15 mouse cellular contexts compared by ENCODE assay signal in the genomic region with DNA sequence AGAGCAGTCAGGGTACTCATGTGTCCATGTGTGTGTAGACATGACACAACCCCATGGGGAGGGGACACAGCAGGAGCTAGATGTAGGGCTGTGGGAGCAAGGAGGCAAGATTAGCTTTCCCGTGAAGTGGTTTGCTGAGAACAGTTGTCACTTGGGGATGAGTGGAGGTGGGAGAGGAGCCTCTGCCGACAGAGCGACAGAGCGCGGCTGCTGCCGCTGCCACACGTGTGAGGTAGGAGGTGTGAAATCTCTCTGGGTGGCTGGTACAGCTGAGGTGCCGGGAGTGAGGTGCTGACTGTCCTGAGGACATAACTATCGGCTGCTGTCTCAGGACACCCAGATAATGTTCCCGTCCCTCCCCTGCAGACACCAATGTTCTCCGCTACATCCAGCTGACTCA. TPM values are rescaled to one million over a fixed set of nuclear protein-coding genes. Genes with fewer than 3 reads are reported as not detected.
DNase-seq lines count a peak whose midpoint lies in the region; ATAC-seq lines count a peak whose summit lies in the region.
"Had no signal": no experiment of that assay in that cellular context is flagged by ENCODE, and none has a peak within 500 bp of the region (broad histone marks: within the 10 kb centered on the region; RNA-seq: fewer than 3 reads in every experiment).

No protein-coding gene starts in this region.

- no peaks in the 10 kb centered on the region for H3K9me3 ChIP-seq in forebrain, embryonic 13.5 days (replicated peaks)
- no peaks in the 10 kb centered on the region for H3K9me3 ChIP-seq in forebrain, embryonic 11.5 days (ENCODE audit: control insufficient read depth, low read length)
- H3K9me3 ChIP-seq in midbrain, embryonic 15.5 days, result no peaks in the 10 kb centered on the region
- H3K9me3 ChIP-seq in midbrain, embryonic 13.5 days, result no peaks in the 10 kb centered on the region
- H3K9me3 ChIP-seq in neural tube, embryonic 15.5 days (replicated peaks), result no peaks in the 10 kb centered on the region
- no peaks in the 10 kb centered on the region for H3K9me3 ChIP-seq in liver, embryonic 12.5 days (replicated peaks)
- H3K9me3 ChIP-seq in heart, embryonic 12.5 days (replicated peaks), result no peaks in the 10 kb centered on the region
- H3K9me3 ChIP-seq: limb, embryonic 15.5 days had no signal

- no peak for DNase-seq in forebrain, embryonic 11.5 days (ENCODE audit: low spot score)
- peak; percentile 40 to 55 for DNase-seq in frontal cortex, postnatal 14 days (ENCODE audit: low spot score in 2 of 2)
- DNase-seq: cerebellum, adult 18-20 months; lung, adult 2 months; thymus, postnatal 36 days had no signal

- H3K27ac ChIP-seq in forebrain, embryonic 13.5 days, result 0 out of 2 replicates have a peak overlapping the region, but pooled peaks have one; percentile 8
- H3K27ac ChIP-seq in forebrain, embryonic 11.5 days (ENCODE audit: low read depth, low read length), result no peak overlapping the region
- H3K27ac ChIP-seq in midbrain, embryonic 15.5 days, result no peak overlapping the region
- H3K27ac ChIP-seq in midbrain, embryonic 13.5 days, result no peak overlapping the region
- 0 out of 2 replicates have a peak overlapping the region, but pooled peaks have one; percentile 3 for H3K27ac ChIP-seq in neural tube, embryonic 15.5 days (replicated peaks)
- H3K27ac ChIP-seq in liver, embryonic 12.5 days, result no peak overlapping the region
- no peak overlapping the region for H3K27ac ChIP-seq in heart, embryonic 12.5 days (ENCODE audit: poor library complexity, severe bottlenecking)
- H3K27ac ChIP-seq: limb, embryonic 15.5 days; stomach, postnatal 0 days had no signal

- H3K4me1 ChIP-seq in forebrain, embryonic 13.5 days, result peaks cover 32% of the 10 kb centered on the region
- H3K4me1 ChIP-seq in forebrain, embryonic 11.5 days (replicated peaks; ENCODE audit: control insufficient read depth, insufficient read depth, low read length), result no peaks in the 10 kb centered on the region
- peaks cover 27% of the 10 kb centered on the region for H3K4me1 ChIP-seq in midbrain, embryonic 15.5 days
- peaks cover 31% of the 10 kb centered on the region for H3K4me1 ChIP-seq in midbrain, embryonic 13.5 days (replicated peaks)
- H3K4me1 ChIP-seq in neural tube, embryonic 15.5 days, result peaks cover 37% of the 10 kb centered on the region
- H3K4me1 ChIP-seq in liver, embryonic 12.5 days, result peaks cover 30% of the 10 kb centered on the region
- H3K4me1 ChIP-seq in heart, embryonic 12.5 days (replicated peaks), result peaks cover 11% of the 10 kb centered on the region

- peak overlapping the region; percentile 87 for H3K4me2 ChIP-seq in forebrain, embryonic 13.5 days
- no peak overlapping the region for H3K4me2 ChIP-seq in forebrain, embryonic 11.5 days (ENCODE audit: low read depth, low read length, severe bottlenecking)
- H3K4me2 ChIP-seq in midbrain, embryonic 15.5 days, result 0 out of 2 replicates have a peak overlapping the region, but pooled peaks have one; percentile 77
- no peak overlapping the region for H3K4me2 ChIP-seq in midbrain, embryonic 13.5 days (replicated peaks)
- peak overlapping the region; percentile 62 for H3K4me2 ChIP-seq in neural tube, embryonic 15.5 days
- no peak overlapping the region for H3K4me2 ChIP-seq in liver, embryonic 12.5 days
- H3K4me2 ChIP-seq in heart, embryonic 12.5 days, result no peak overlapping the region
- H3K4me2 ChIP-seq: heart, embryonic 11.5 days; limb, embryonic 15.5 days had no signal

- H3K4me3 ChIP-seq in forebrain, embryonic 13.5 days, result no peak overlapping the region
- H3K4me3 ChIP-seq in forebrain, embryonic 11.5 days (ENCODE audit: low read depth, low read length), result no peak overlapping the region
- no peak overlapping the region for H3K4me3 ChIP-seq in midbrain, embryonic 15.5 days
- H3K4me3 ChIP-seq in midbrain, embryonic 13.5 days (replicated peaks), result no peak overlapping the region
- peak overlapping the region; percentile 1; the same call in 1 of the 2 replicates for H3K4me3 ChIP-seq in neural tube, embryonic 15.5 days (replicated peaks)
- no peak overlapping the region for H3K4me3 ChIP-seq in liver, embryonic 12.5 days
- H3K4me3 ChIP-seq in heart, embryonic 12.5 days, result no peak overlapping the region
- H3K4me3 ChIP-seq: limb, embryonic 15.5 days had no signal

- H3K27me3 ChIP-seq in forebrain, embryonic 13.5 days, result peaks cover 26% of the 10 kb centered on the region
- peaks cover 23% of the 10 kb centered on the region for H3K27me3 ChIP-seq in forebrain, embryonic 11.5 days (ENCODE audit: control insufficient read depth, insufficient read depth, low read length)
- H3K27me3 ChIP-seq in midbrain, embryonic 15.5 days (replicated peaks), result no peaks in the 10 kb centered on the region; the same call in 1 of the 2 replicates
- H3K27me3 ChIP-seq in midbrain, embryonic 13.5 days, result peaks cover 42% of the 10 kb centered on the region
- H3K27me3 ChIP-seq in neural tube, embryonic 15.5 days (replicated peaks), result peaks cover 9% of the 10 kb centered on the region; the same call in 1 of the 2 replicates
- peaks cover 87% of the 10 kb centered on the region for H3K27me3 ChIP-seq in liver, embryonic 12.5 days (replicated peaks)
- H3K27me3 ChIP-seq in heart, embryonic 12.5 days (replicated peaks), result peaks cover 93% of the 10 kb centered on the region

- H3K36me3 ChIP-seq in forebrain, embryonic 13.5 days (ENCODE audit: poor library complexity, severe bottlenecking), result peaks cover 53% of the 10 kb centered on the region
- no peaks in the 10 kb centered on the region for H3K36me3 ChIP-seq in forebrain, embryonic 11.5 days (ENCODE audit: control insufficient read depth, insufficient read depth, low read length)
- H3K36me3 ChIP-seq in midbrain, embryonic 15.5 days (replicated peaks), result peaks cover 7% of the 10 kb centered on the region
- H3K36me3 ChIP-seq in midbrain, embryonic 13.5 days, result peaks cover 50% of the 10 kb centered on the region
- H3K36me3 ChIP-seq in neural tube, embryonic 15.5 days, result peaks cover 46% of the 10 kb centered on the region
- H3K36me3 ChIP-seq in liver, embryonic 12.5 days, result no peaks in the 10 kb centered on the region
- peaks cover 7% of the 10 kb centered on the region; the same call in 1 of the 2 replicates for H3K36me3 ChIP-seq in heart, embryonic 12.5 days

- WGBS in forebrain, embryonic 13.5 days, result 85% methylated on average over 11 of the region's 11 CpGs
- 85% methylated on average over 11 of the region's 11 CpGs for WGBS in forebrain, embryonic 11.5 days
- 78% methylated on average over 11 of the region's 11 CpGs for WGBS in midbrain, embryonic 15.5 days
- 81% methylated on average over 11 of the region's 11 CpGs for WGBS in midbrain, embryonic 13.5 days
- 61% methylated on average over 11 of the region's 11 CpGs for WGBS in neural tube, embryonic 15.5 days
- WGBS in liver, embryonic 12.5 days (ENCODE audit: insufficient replicate concordance), result 35% methylated on average over 11 of the region's 11 CpGs
- 18% methylated on average over 11 of the region's 11 CpGs for WGBS in heart, embryonic 12.5 days

- ATAC-seq in forebrain, embryonic 13.5 days, result no peak
- no peak for ATAC-seq in forebrain, embryonic 11.5 days (replicated peaks; ENCODE audit: low FRiP score)
- no peak for ATAC-seq in midbrain, embryonic 15.5 days (replicated peaks)
- ATAC-seq in midbrain, embryonic 13.5 days, result no peak
- ATAC-seq in neural tube, embryonic 15.5 days (ENCODE audit: low FRiP score), result no peak
- no peak for ATAC-seq in liver, embryonic 12.5 days
- ATAC-seq in heart, embryonic 12.5 days (ENCODE audit: insufficient number of reproducible peaks, low FRiP score), result no peak
- ATAC-seq: Patski had no signal

- H3K9ac ChIP-seq in forebrain, embryonic 13.5 days, result no peak overlapping the region; the same call in 1 of the 2 replicates
- no peak overlapping the region for H3K9ac ChIP-seq in forebrain, embryonic 11.5 days (ENCODE audit: low read length)
- peak overlapping the region; percentile 23; the same call in 1 of the 2 replicates for H3K9ac ChIP-seq in midbrain, embryonic 15.5 days
- no peak overlapping the region; the same call in 1 of the 2 replicates for H3K9ac ChIP-seq in midbrain, embryonic 13.5 days (replicated peaks)
- no peak overlapping the region for H3K9ac ChIP-seq in neural tube, embryonic 15.5 days (replicated peaks)
- H3K9ac ChIP-seq in liver, embryonic 12.5 days, result no peak overlapping the region
- no peak overlapping the region for H3K9ac ChIP-seq in heart, embryonic 12.5 days
- H3K9ac ChIP-seq: limb, embryonic 15.5 days had no signal

RNA-seq across cellular contexts. Expression of gene Ttc9b, which starts 1.8 kb away (rescaled TPM):
- 37.3 and 42.7 TPM in 2 replicates for polyA plus RNA-seq in forebrain, embryonic 13.5 days (2015; fragmentation: Nextera tagmentation; extraction: Ambion mirVana)
- polyA plus RNA-seq in forebrain, embryonic 11.5 days (2014; fragmentation: Nextera tagmentation; extraction: Ambion mirVana), result 12.6 and 13.9 TPM in 2 replicates
- 71.9 and 74.4 TPM in 2 replicates for polyA plus RNA-seq in midbrain, embryonic 15.5 days (2015; fragmentation: Nextera tagmentation; extraction: Ambion mirVana)
- polyA plus RNA-seq in midbrain, embryonic 13.5 days (2015; fragmentation: Nextera tagmentation; extraction: Ambion mirVana), result 37.0 and 40.5 TPM in 2 replicates
- 78.0 and 99.5 TPM in 2 replicates for polyA plus RNA-seq in neural tube, embryonic 15.5 days (2015; fragmentation: Nextera tagmentation; extraction: Ambion mirVana)
- polyA plus RNA-seq in liver, embryonic 12.5 days (2016; fragmentation: Nextera tagmentation; extraction: Ambion mirVana), result not detected in 2 replicates
- 0.09 TPM in 1 of 2 replicates, not detected in the other for polyA plus RNA-seq in heart, embryonic 12.5 days (2016; fragmentation: Nextera tagmentation; extraction: Ambion mirVana)
- polyA plus RNA-seq: heart, embryonic 11.5 days; lung, adult 2 months had no signal

RNA-seq across cellular contexts. Expression of gene Map3k10, which starts 18.9 kb away (rescaled TPM):
- polyA plus RNA-seq in forebrain, embryonic 13.5 days (2015; fragmentation: Nextera tagmentation; extraction: Ambion mirVana), result 9.0 TPM in 2 replicates
- polyA plus RNA-seq in forebrain, embryonic 11.5 days (2014; fragmentation: Nextera tagmentation; extraction: Ambion mirVana), result 10.3 and 12.5 TPM in 2 replicates
- 17.2 and 19.9 TPM in 2 replicates for polyA plus RNA-seq in midbrain, embryonic 15.5 days (2015; fragmentation: Nextera tagmentation; extraction: Ambion mirVana)
- 11.0 and 12.7 TPM in 2 replicates for polyA plus RNA-seq in midbrain, embryonic 13.5 days (2015; fragmentation: Nextera tagmentation; extraction: Ambion mirVana)
- polyA plus RNA-seq in neural tube, embryonic 15.5 days (2015; fragmentation: Nextera tagmentation; extraction: Ambion mirVana), result 15.3 and 21.0 TPM in 2 replicates
- polyA plus RNA-seq in liver, embryonic 12.5 days (2016; fragmentation: Nextera tagmentation; extraction: Ambion mirVana), result 5.7 and 6.7 TPM in 2 replicates
- polyA plus RNA-seq in heart, embryonic 12.5 days (2016; fragmentation: Nextera tagmentation; extraction: Ambion mirVana), result 8.8 and 9.8 TPM in 2 replicates

RNA-seq across cellular contexts. Expression of gene Zfp607b, which starts 33.6 kb away (rescaled TPM):
- polyA plus RNA-seq in forebrain, embryonic 13.5 days (2015; fragmentation: Nextera tagmentation; extraction: Ambion mirVana), result 10.8 and 12.3 TPM in 2 replicates
- 7.8 and 10.3 TPM in 2 replicates for polyA plus RNA-seq in forebrain, embryonic 11.5 days (2014; fragmentation: Nextera tagmentation; extraction: Ambion mirVana)
- polyA plus RNA-seq in midbrain, embryonic 15.5 days (2015; fragmentation: Nextera tagmentation; extraction: Ambion mirVana), result 17.0 and 18.3 TPM in 2 replicates
- polyA plus RNA-seq in midbrain, embryonic 13.5 days (2015; fragmentation: Nextera tagmentation; extraction: Ambion mirVana), result 12.8 and 13.2 TPM in 2 replicates
- polyA plus RNA-seq in neural tube, embryonic 15.5 days (2015; fragmentation: Nextera tagmentation; extraction: Ambion mirVana), result 10.1 and 10.7 TPM in 2 replicates
- polyA plus RNA-seq in liver, embryonic 12.5 days (2016; fragmentation: Nextera tagmentation; extraction: Ambion mirVana), result 0.64 and 0.79 TPM in 2 replicates
- 1.7 and 2.8 TPM in 2 replicates for polyA plus RNA-seq in heart, embryonic 12.5 days (2016; fragmentation: Nextera tagmentation; extraction: Ambion mirVana)

Comparison
In these comparisons a context has a peak if more than half of its experiments do, and no peak if none do; other contexts are left out.
1. H3K27ac ChIP-seq: peak in forebrain, embryonic 13.5 days (single experiment) and neural tube, embryonic 15.5 days (single experiment); none in forebrain, embryonic 11.5 days (single experiment), midbrain, embryonic 15.5 days (single experiment), midbrain, embryonic 13.5 days (single experiment), liver, embryonic 12.5 days (single experiment) and heart, embryonic 12.5 days (single experiment).
2. H3K4me2 ChIP-seq: peak in forebrain, embryonic 13.5 days (single experiment), midbrain, embryonic 15.5 days (single experiment) and neural tube, embryonic 15.5 days (single experiment); none in forebrain, embryonic 11.5 days (single experiment), midbrain, embryonic 13.5 days (single experiment), liver, embryonic 12.5 days (single experiment) and heart, embryonic 12.5 days (single experiment).
3. RNA of gene Ttc9b, which starts 1.8 kb away (polyA plus RNA-seq): 78.0 to 99.5 TPM in neural tube, embryonic 15.5 days, 71.9 to 74.4 TPM in midbrain, embryonic 15.5 days, 37.3 to 42.7 TPM in forebrain, embryonic 13.5 days, 37.0 to 40.5 TPM in midbrain, embryonic 13.5 days and 12.6 to 13.9 TPM in forebrain, embryonic 11.5 days; 0.09 TPM in heart, embryonic 12.5 days and not detected in liver, embryonic 12.5 days; every median in the first group is over 10 times any median in the second.